Mouse (Mus musculus) hematopoietic stem cell, adult 5-6 weeks (primary cell): Measurements from ENCODE around the gene Olfr1121. TPM values are rescaled to one million over a fixed set of nuclear protein-coding genes. Genes with fewer than 3 reads are reported as not detected.
"Not testable (repeated sequence)": the region's sequence is repeated elsewhere in the genome, so short reads cannot be mapped to it uniquely, and the experiment has no call there.

ENCODE experiments used
- ATAC-seq, 2 experiments: fragments of 125-278 bp in 1 of 2; replicated peaks in 1 of 2; 2 replicates each; pipeline ENCODE4 v1.8.0; 2016 to 2017; ENCODE audit warnings: inconsistent platforms in 2 of 2, mild to moderate bottlenecking in 2 of 2, moderate number of reproducible peaks in 2 of 2, low read depth in 1 of 2, moderate TSS enrichment in 1 of 2; ENCODE audit not compliant: low FRiP score in 2 of 2, poor library complexity in 2 of 2, severe bottlenecking in 2 of 2, insufficient read depth in 1 of 2, low TSS enrichment in 1 of 2
- total RNA-seq: library from RNA; stranded (forward); fragments of 172-1452, 232-1000 nt; gene quantifications from 2 replicates; pipeline ENCODE4 v1.2.3, GENCODE M21; 2017

Gene Olfr1121
- total RNA-seq: not detected in 2 replicates

DNA sequence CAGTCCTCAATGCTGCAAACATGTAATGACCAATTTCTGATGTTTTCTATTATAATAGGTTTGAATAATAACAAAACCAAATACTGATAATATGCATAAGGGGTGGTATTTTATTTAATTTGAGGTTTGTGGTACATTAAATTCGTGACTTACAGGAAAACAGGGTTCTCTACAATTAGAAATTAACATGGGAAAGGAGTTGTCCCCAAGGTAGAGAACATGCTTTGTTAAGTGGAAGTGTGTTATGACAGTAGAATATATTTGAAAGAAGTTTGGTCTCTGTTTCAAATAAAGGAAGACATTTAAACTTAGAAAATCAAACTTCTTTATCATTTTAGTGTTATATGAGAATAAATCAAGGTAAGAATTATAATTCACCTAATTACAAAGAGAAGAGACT lies at the start of gene Olfr1121:
Gene Olfr1121 (plus strand): TSS at position 301 of the 400 bp plus-strand sequence.
- no peak for ATAC-seq

DNA sequence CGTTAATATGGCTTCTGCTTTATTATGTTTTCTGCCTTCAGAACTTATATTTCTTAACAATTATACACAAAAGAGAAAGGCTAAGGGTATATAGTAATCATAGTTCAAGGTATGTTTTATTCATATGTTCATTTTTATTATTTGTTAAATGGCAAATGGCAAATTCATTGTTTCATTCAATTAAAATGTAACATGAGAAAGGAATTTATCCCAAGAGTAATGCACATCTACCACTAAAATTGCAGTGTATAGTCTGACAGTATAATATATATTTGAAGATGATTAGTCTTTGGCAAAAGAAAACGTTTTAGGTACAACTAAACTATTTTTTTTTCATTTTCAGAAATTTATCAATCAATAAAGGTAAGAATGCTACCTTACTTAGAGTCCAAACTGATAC lies 15.2 kb upstream of the Olfr1121 start, which contains the start of gene Olfr1120:
Gene Olfr1120 (plus strand): TSS at position 301 of the 400 bp plus-strand sequence.
- ATAC-seq: no peak

GRCm38 (mm10) chr2:87360121-87360520 lies 9.6 kb upstream of the Olfr1121 start:
- not testable (repeated sequence) for ATAC-seq

DNA sequence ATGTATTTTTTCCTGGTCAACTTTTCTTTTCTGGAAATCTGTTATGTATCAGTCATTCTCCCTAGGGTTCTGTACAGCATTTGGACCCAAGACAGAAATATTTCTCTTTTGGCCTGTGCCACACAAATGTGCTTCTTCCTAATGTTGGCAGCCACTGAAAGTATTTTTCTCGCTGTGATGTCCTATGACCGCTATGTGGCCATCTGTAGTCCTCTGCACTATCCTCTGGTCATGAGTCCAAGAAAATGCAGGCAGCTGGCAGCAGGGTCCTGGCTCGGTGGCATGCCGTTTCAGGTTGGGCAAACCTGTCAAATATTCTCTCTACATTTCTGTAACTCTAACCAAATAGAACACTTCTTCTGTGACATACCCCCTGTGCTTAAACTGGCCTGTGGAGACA lies 2.0 kb downstream of the Olfr1121 start:
- ATAC-seq: no peak

DNA sequence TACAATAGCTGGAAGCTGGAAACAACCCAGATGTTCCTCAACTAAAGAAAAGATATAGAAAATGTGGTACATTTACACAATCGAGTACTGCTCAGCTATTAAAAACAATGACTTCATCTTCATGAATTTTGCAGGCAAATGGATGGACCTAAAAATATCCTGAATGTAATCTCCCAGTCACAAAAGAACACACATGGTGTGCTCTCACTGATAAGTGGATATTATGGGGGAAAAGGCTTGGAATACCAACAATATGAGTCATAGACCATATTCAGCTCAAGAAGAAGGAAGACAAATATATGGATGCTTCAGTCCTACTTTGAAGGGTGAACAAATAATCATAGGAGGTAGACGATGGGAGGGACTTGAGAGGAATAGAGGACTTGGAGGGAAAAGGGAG lies 14.2 kb downstream of the Olfr1121 start:
- ATAC-seq: no peak

- no peak for ATAC-seq
Observed at GRCm38 (mm10) chr2:87385549-87385948, 15.9 kb downstream of the Olfr1121 start, which contains the start of gene Olfr1122. Gene Olfr1122 (plus strand): TSS chr2:87385849.

- ATAC-seq: not testable (repeated sequence)
Observed at GRCm38 (mm10) chr2:87393605-87394004, 23.9 kb downstream of the Olfr1121 start.

DNA sequence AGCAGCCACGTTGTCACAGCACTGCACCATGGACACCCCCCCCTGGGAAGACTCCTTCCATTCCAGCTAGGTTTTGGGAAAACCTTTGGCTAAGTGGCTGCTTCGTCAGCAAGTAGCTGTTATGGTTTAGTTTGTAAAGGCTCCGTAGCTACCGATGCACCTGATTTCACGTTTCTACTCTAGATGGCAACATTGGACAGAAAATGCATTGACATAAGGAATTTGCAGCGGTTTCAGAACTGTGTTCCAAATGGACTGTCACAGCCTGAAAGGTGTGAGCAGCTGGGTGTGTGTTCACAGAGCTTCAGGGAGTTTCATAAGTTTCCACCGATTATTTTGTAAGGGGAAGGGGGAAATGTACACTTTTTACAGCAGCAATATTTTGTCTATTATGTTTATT lies 25.0 kb downstream of the Olfr1121 start:
- ATAC-seq: not testable (repeated sequence)

- ATAC-seq: no peak
Observed at GRCm38 (mm10) chr2:87416335-87416734, 46.6 kb downstream of the Olfr1121 start, which contains the start of gene Olfr1123. Gene Olfr1123 (plus strand): TSS chr2:87416635.

Other genes starting within 250 kb of the Olfr1121 start
- gene Olfr1110, start 229.6 kb upstream of the Olfr1121 start, total RNA-seq: not detected in 2 replicates
- not detected in 2 replicates for gene Olfr1111, start 217.3 kb upstream of the Olfr1121 start, total RNA-seq
- not detected in 2 replicates for gene Olfr1112, start 182.1 kb upstream of the Olfr1121 start, total RNA-seq
- gene Olfr1113, start 160.9 kb upstream of the Olfr1121 start, total RNA-seq: not detected in 2 replicates
- not detected in 2 replicates for gene Olfr1115, start 121.9 kb upstream of the Olfr1121 start, total RNA-seq
- not detected in 2 replicates for gene Olfr1116, start 102.4 kb upstream of the Olfr1121 start, total RNA-seq
- gene Olfr1118, start 62.3 kb upstream of the Olfr1121 start, total RNA-seq: not detected in 2 replicates
- gene Olfr1120, start 15.1 kb upstream of the Olfr1121 start, total RNA-seq: not detected in 2 replicates
- gene Olfr1122, start 16.0 kb downstream of the Olfr1121 start, total RNA-seq: not detected in 2 replicates
- gene Olfr1123, start 46.7 kb downstream of the Olfr1121 start, total RNA-seq: not detected in 2 replicates
- gene Olfr1124, start 60.4 kb downstream of the Olfr1121 start, total RNA-seq: not detected in 2 replicates
- gene Olfr1126, start 84.1 kb downstream of the Olfr1121 start, total RNA-seq: not detected in 2 replicates
- not detected in 2 replicates for gene Pramel7, start 127.2 kb downstream of the Olfr1121 start, total RNA-seq
- gene Pramel6, start 136.7 kb downstream of the Olfr1121 start, total RNA-seq: not detected in 2 replicates
- gene Olfr153, start 161.9 kb downstream of the Olfr1121 start, total RNA-seq: not detected in 2 replicates
- gene Olfr1128, start 175.6 kb downstream of the Olfr1121 start, total RNA-seq: not detected in 2 replicates
- not detected in 2 replicates for gene Olfr1129, start 204.0 kb downstream of the Olfr1121 start, total RNA-seq
- not detected in 2 replicates for gene Olfr1130, start 236.3 kb downstream of the Olfr1121 start, total RNA-seq